Mouse (Mus musculus) left cerebral cortex, adult 8-10 months (tissue): ENCODE results near the gene B4gat1. TPM values are rescaled to one million over a fixed set of nuclear protein-coding genes. Genes with fewer than 3 reads are reported as not detected.
"Not testable (repeated sequence)": the region's sequence is repeated elsewhere in the genome, so short reads cannot be mapped to it uniquely, and the experiment has no call there.

Experiments
- DNase-seq, 2 experiments: peaks; one replicate each; pipeline ENCODE4 v3.0.0; 2022; ENCODE audit warnings: low spot score in 2 of 2
- total RNA-seq, 4 experiments: library from RNA; stranded (reverse); gene quantifications; 2 replicates each; pipeline ENCODE4 v1.2.4; 2022

The B4gat1 gene
- total RNA-seq, result 100 to 1,000 TPM; 129 to 141 (median 138) TPM

GRCm38 (mm10) chr19:5038709-5039156, at the start of gene B4gat1, which contains the start of gene AC124502.3:
B4gat1 (plus strand) TSS chr19:5038826.
AC124502.3 (plus strand) TSS chr19:5038891.
- peak; percentile 70 to 89 for DNase-seq

- DNase-seq, result peak in 1 of 2 experiments; percentile 76
Measured at GRCm38 (mm10) chr19:4989013-4989412, 49.6 kb upstream of the B4gat1 start.

GRCm38 (mm10) chr19:4989434-4990255, 49.0 kb upstream of the B4gat1 start:
- DNase-seq, result peak; percentile 86 to 89

GRCm38 (mm10) chr19:4990256-4990625, 48.4 kb upstream of the B4gat1 start, which contains the start of gene Npas4:
Npas4 (minus strand) TSS chr19:4990316.
- peak in 1 of 2 experiments; percentile 18 for DNase-seq

GRCm38 (mm10) chr19:4990716-4991115, 47.9 kb upstream of the B4gat1 start:
- DNase-seq, result peak; percentile 37 to 58

GRCm38 (mm10) chr19:4992371-4992770, 46.3 kb upstream of the B4gat1 start:
- no peak for DNase-seq

- peak; percentile 58 to 92 for DNase-seq
Measured at GRCm38 (mm10) chr19:4992904-4993303, 45.7 kb upstream of the B4gat1 start.

- DNase-seq, result peak; percentile 69 to 93
Measured at GRCm38 (mm10) chr19:4994043-4994442, 44.6 kb upstream of the B4gat1 start.

GRCm38 (mm10) chr19:4999445-5000140, 39.0 kb upstream of the B4gat1 start:
- peak in 1 of 2 experiments; percentile 86 for DNase-seq

- DNase-seq, result peak; percentile 84 to 99
Measured at GRCm38 (mm10) chr19:5001666-5002406, 36.8 kb upstream of the B4gat1 start.

GRCm38 (mm10) chr19:5003644-5004043, 35.0 kb upstream of the B4gat1 start:
- not testable (repeated sequence) for DNase-seq

- no peak for DNase-seq
Measured at GRCm38 (mm10) chr19:5004925-5005324, 33.7 kb upstream of the B4gat1 start.

GRCm38 (mm10) chr19:5013138-5013537, 25.5 kb upstream of the B4gat1 start:
- no peak for DNase-seq

- DNase-seq, result no peak
Measured at GRCm38 (mm10) chr19:5014961-5015398, 23.6 kb upstream of the B4gat1 start.

GRCm38 (mm10) chr19:5016221-5016742, 22.3 kb upstream of the B4gat1 start:
- DNase-seq, result no peak

GRCm38 (mm10) chr19:5016782-5017181, 21.8 kb upstream of the B4gat1 start:
- no peak for DNase-seq

GRCm38 (mm10) chr19:5017611-5018010, 21.0 kb upstream of the B4gat1 start:
- DNase-seq, result no peak

- DNase-seq, result no peak
Measured at GRCm38 (mm10) chr19:5018191-5018590, 20.4 kb upstream of the B4gat1 start.

GRCm38 (mm10) chr19:5021416-5021815, 17.2 kb upstream of the B4gat1 start:
- DNase-seq, result no peak

GRCm38 (mm10) chr19:5023621-5024479, 14.8 kb upstream of the B4gat1 start, which contains the start of gene Slc29a2:
Slc29a2 (plus strand) TSS chr19:5023860.
- peak; percentile 72 to 86 for DNase-seq
